Mouse (Mus musculus) embryonic facial prominence, embryonic 15.5 days (tissue): ENCODE measurements around the gene Slfn9. TPM values are rescaled to one million over a fixed set of nuclear protein-coding genes. Genes with fewer than 3 reads are reported as not detected.
"Not testable (repeated sequence)": the region's sequence is repeated elsewhere in the genome, so short reads cannot be mapped to it uniquely, and the experiment has no call there.

ENCODE experiments used
- ATAC-seq: fragments of 200-750 bp; cut with Nextera tagmentation; 2 replicates; pipeline ENCODE4 v1.8.0; 2017; ENCODE audit warnings: low read depth, moderate TSS enrichment; ENCODE audit not compliant: insufficient number of reproducible peaks, low FRiP score, low TSS enrichment
- H3K27ac ChIP-seq: fragments of 300-500 bp; sonication (generic); replicated peaks from 2 replicates; pipeline ENCODE4 v1.5.1; 2015; ENCODE audit warnings: mild to moderate bottlenecking, inconsistent platforms
- H3K27me3 ChIP-seq: fragments of 300-500 bp; sonication (generic); 2 replicates; pipeline ENCODE4 v1.6.1; 2015; ENCODE audit warnings: inconsistent platforms
- H3K36me3 ChIP-seq: fragments of 300-500 bp; sonication (generic); 2 replicates; pipeline ENCODE4 v1.6.1; 2015; ENCODE audit warnings: mild to moderate bottlenecking, inconsistent platforms
- H3K4me1 ChIP-seq: fragments of 300-500 bp; sonication (generic); 2 replicates; pipeline ENCODE4 v1.6.1; 2015; ENCODE audit warnings: inconsistent platforms
- H3K4me2 ChIP-seq: fragments of 300-500 bp; sonication (generic); replicated peaks from 2 replicates; pipeline ENCODE4 v1.6.1; 2015; ENCODE audit warnings: mild to moderate bottlenecking, inconsistent platforms
- H3K4me3 ChIP-seq: fragments of 300-500 bp; sonication (generic); replicated peaks from 2 replicates; pipeline ENCODE4 v1.5.1; 2015; ENCODE audit warnings: mild to moderate bottlenecking, inconsistent platforms
- H3K9ac ChIP-seq: fragments of 300-500 bp; sonication (generic); 2 replicates; pipeline ENCODE4 v1.6.1; 2015; ENCODE audit warnings: inconsistent platforms
- H3K9me3 ChIP-seq: fragments of 300-500 bp; sonication (generic); replicated peaks from 2 replicates; pipeline ENCODE4 v1.6.1; 2016; ENCODE audit warnings: inconsistent platforms
- WGBS: fragments of 180-500 bp; shearing (Covaris S2); methylation state at CpG from one replicate; pipeline ENCODE4 v1.1.7; 2015; 5-methylcytosine and 5-hydroxymethylcytosine counted together
- microRNA-seq: library from miRNA; unstranded; fragments of <30 nt; microRNA quantifications from one replicate; pipeline ENCODE4, GENCODE M21; 2016; ENCODE audit warnings: borderline number of aligned reads
- polyA plus RNA-seq: library from polyadenylated mRNA; unstranded; fragments of >200 nt; fragmentation: Nextera tagmentation; extraction: Ambion mirVana; gene quantifications from 2 replicates; pipeline ENCODE4 v1.2.1, GENCODE M21; 2015

Gene Slfn9
- polyA plus RNA-seq, 1 experiment from 2014 or later: 14.9 TPM

GRCm38 (mm10) chr11:82931671-82932450 lies 59.8 kb downstream of the Slfn9 start:
- not testable (repeated sequence) for H3K36me3 ChIP-seq, H3K27ac ChIP-seq, H3K9me3 ChIP-seq, ATAC-seq
- 1% methylated on average over 99 of the region's 119 CpGs for WGBS
- H3K4me2 ChIP-seq: peak overlapping the region; percentile 91
- peaks cover 20% of the 10 kb centered on the region for H3K4me1 ChIP-seq
- H3K27me3 ChIP-seq: peaks cover 66% of the 10 kb centered on the region
- H3K4me3 ChIP-seq: peak overlapping the region; percentile 47
- 0 out of 2 replicates have a peak overlapping the region, but pooled peaks have one; percentile 9 for H3K9ac ChIP-seq

GRCm38 (mm10) chr11:82931161-82931560 lies 60.5 kb downstream of the Slfn9 start:
- Histone ChIP-seq H3K9ac (0 out of 2 replicates have a peak overlapping the region, but pooled peaks have one; percentile 9), H3K27me3 (peaks cover 65% of the 10 kb centered on the region), H3K4me1 (peaks cover 20% of the 10 kb centered on the region), H3K4me2 (peak overlapping the region; percentile 91), H3K4me3 (peak overlapping the region; percentile 47)
- 2% methylated on average over 60 of the region's 63 CpGs for WGBS
- not testable (repeated sequence) for ATAC-seq, H3K27ac ChIP-seq, H3K9me3 ChIP-seq, H3K36me3 ChIP-seq

GRCm38 (mm10) chr11:82930391-82930955 lies 61.2 kb downstream of the Slfn9 start:
- not testable (repeated sequence) for H3K36me3 ChIP-seq, H3K9ac ChIP-seq, H3K27ac ChIP-seq, ATAC-seq, H3K9me3 ChIP-seq
- peaks cover 20% of the 10 kb centered on the region for H3K4me1 ChIP-seq
- H3K27me3 ChIP-seq: peaks cover 65% of the 10 kb centered on the region
- H3K4me3 ChIP-seq: peak overlapping the region; percentile 47
- peak overlapping the region; percentile 91 for H3K4me2 ChIP-seq
- under 1% methylated on average over 83 of the region's 85 CpGs for WGBS

- no peak overlapping the region for H3K4me3 ChIP-seq
- H3K36me3 ChIP-seq: no peaks in the 10 kb centered on the region
- 18% methylated on average over 3 of the region's 3 CpGs for WGBS
- no peak overlapping the region for H3K4me2 ChIP-seq
- H3K9ac ChIP-seq: no peak overlapping the region
- peaks cover 67% of the 10 kb centered on the region for H3K27me3 ChIP-seq
- H3K9me3 ChIP-seq: no peaks in the 10 kb centered on the region
- H3K27ac ChIP-seq: no peak overlapping the region
- no peak for ATAC-seq
- H3K4me1 ChIP-seq: peaks cover 20% of the 10 kb centered on the region
Measured at GRCm38 (mm10) chr11:82929633-82929950, 62.0 kb downstream of the Slfn9 start.

- H3K36me3 ChIP-seq: no peaks in the 10 kb centered on the region
- no peak overlapping the region for H3K9ac ChIP-seq
- H3K4me1 ChIP-seq: peaks cover 20% of the 10 kb centered on the region
- peaks cover 62% of the 10 kb centered on the region for H3K27me3 ChIP-seq
- no peaks in the 10 kb centered on the region for H3K9me3 ChIP-seq
- no peak overlapping the region for H3K27ac ChIP-seq
- WGBS: 30% methylated on average over 20 of the region's 20 CpGs
- no peak overlapping the region for H3K4me3 ChIP-seq
- H3K4me2 ChIP-seq: no peak overlapping the region
- ATAC-seq: 0 out of 2 replicates have a peak, but pooled peaks have one; percentile 29
Measured at GRCm38 (mm10) chr11:82928897-82929632, 62.6 kb downstream of the Slfn9 start.

Small RNA genes within 50 kb of the gene (microRNA-seq; reads per million reads assigned to microRNA genes)
- not detected for gene Gm27598
- gene Mir7679: not detected

Other genes with a start within 250 kb of the Slfn9 start
- gene Cct6b, start 227.5 kb downstream of the Slfn9 start, polyA plus RNA-seq: 0.27 and 0.28 TPM in 2 replicates
- 37.7 and 42.3 TPM in 2 replicates for gene Zfp830, start 227.5 kb downstream of the Slfn9 start, polyA plus RNA-seq
- gene Lig3, start 210.7 kb downstream of the Slfn9 start, polyA plus RNA-seq: 25.1 and 26.5 TPM in 2 replicates
- 12.5 and 15.3 TPM in 2 replicates for gene Rffl, start 120.6 kb downstream of the Slfn9 start, polyA plus RNA-seq
- gene Rad51d, start 101.2 kb downstream of the Slfn9 start, polyA plus RNA-seq: 14.3 and 14.9 TPM in 2 replicates
- 0.39 and 0.51 TPM in 2 replicates for gene Fndc8, start 99.7 kb downstream of the Slfn9 start, polyA plus RNA-seq
- gene Nle1, start 83.4 kb downstream of the Slfn9 start, polyA plus RNA-seq: 35.2 and 38.4 TPM in 2 replicates
- gene Unc45b, start 81.3 kb downstream of the Slfn9 start, polyA plus RNA-seq: 18.9 and 28.4 TPM in 2 replicates
- 2.6 and 2.7 TPM in 2 replicates for gene Slfn5, start 40.5 kb downstream of the Slfn9 start, polyA plus RNA-seq
- gene Slfn8, start 29.0 kb upstream of the Slfn9 start, polyA plus RNA-seq: 0.76 and 1.0 TPM in 2 replicates
- 6.5 and 8.5 TPM in 2 replicates for gene Slfn2, start 73.3 kb upstream of the Slfn9 start, polyA plus RNA-seq
- gene Slfn1, start 125.0 kb upstream of the Slfn9 start, polyA plus RNA-seq: 0.61 and 0.83 TPM in 2 replicates
- 0.13 and 0.33 TPM in 2 replicates for gene Slfn4, start 183.4 kb upstream of the Slfn9 start, polyA plus RNA-seq
- gene Slfn3, start 199.5 kb upstream of the Slfn9 start, polyA plus RNA-seq: 1.5 and 2.1 TPM in 2 replicates